Mouse (Mus musculus) testis, postnatal 14 days (tissue): ENCODE data around the gene Nmnat2.
A peak's percentile ranks its signal among the peaks of the same experiment; 100 is the strongest.

Experiments
- DNase-seq: peaks from one replicate; pipeline ENCODE4 v3.0.0; 2021; ENCODE audit warnings: low spot score

Gene Nmnat2

GRCm38 (mm10) chr1:153094226-153095076 lies 139.7 kb downstream of the Nmnat2 start:
- no peak for DNase-seq

GRCm38 (mm10) chr1:153095328-153095727 lies 140.5 kb downstream of the Nmnat2 start:
- DNase-seq, result no peak

- no peak for DNase-seq
These were observed 141.3 kb downstream of the Nmnat2 start for GRCm38 (mm10) chr1:153095826-153096727.

- no peak for DNase-seq
These were observed 142.4 kb downstream of the Nmnat2 start for GRCm38 (mm10) chr1:153097017-153097675.

DNA sequence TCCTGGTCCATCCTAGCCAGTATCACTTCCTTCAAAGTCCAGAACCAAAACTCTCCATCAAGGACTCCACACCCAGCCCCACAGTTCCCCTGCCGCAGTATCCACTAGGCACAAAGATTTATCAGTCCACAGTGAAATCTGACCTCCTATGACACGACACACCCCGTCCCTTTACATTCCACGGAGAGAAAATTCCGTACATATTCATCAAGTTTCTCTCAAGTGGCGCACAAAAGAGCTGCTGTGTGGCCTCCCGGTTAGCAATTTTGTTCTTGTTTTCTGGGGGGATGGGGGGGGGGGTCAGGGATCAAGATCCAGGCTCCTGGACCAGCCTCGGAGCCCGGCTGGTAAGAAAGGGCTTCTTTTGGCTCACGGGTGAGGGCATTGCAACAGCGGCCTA lies 143.8 kb downstream of the Nmnat2 start:
- no peak for DNase-seq

GRCm38 (mm10) chr1:153100912-153101311 lies 146.1 kb downstream of the Nmnat2 start:
- DNase-seq, result no peak

DNA sequence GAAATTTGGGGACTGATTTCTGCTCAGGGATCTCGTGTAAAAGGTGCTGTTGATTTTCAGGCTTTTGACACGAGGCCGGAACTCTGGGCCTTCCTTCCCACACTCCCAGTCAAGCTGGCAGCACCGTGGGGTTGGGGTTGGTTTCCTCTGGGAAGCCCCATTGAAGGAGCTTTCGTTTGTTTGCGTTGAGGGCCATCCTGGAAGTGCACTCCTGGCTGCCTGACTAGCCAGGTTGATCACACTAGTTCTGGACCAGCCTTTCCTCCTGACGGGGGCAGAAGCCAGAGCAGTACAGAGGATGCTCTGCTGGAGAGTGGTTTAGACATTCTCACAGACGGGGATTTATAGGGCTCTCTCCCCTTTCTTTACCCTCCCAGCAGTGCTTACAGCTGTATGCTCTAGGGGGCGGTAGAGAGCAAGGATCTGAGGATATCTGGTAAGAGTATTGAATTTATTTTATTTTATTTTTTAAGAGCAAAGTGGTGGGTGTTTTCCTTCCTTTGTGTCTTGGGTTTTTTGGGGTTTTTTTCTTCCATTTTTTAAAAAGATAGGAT lies 146.6 kb downstream of the Nmnat2 start:
- peak; percentile 49 for DNase-seq

DNA sequence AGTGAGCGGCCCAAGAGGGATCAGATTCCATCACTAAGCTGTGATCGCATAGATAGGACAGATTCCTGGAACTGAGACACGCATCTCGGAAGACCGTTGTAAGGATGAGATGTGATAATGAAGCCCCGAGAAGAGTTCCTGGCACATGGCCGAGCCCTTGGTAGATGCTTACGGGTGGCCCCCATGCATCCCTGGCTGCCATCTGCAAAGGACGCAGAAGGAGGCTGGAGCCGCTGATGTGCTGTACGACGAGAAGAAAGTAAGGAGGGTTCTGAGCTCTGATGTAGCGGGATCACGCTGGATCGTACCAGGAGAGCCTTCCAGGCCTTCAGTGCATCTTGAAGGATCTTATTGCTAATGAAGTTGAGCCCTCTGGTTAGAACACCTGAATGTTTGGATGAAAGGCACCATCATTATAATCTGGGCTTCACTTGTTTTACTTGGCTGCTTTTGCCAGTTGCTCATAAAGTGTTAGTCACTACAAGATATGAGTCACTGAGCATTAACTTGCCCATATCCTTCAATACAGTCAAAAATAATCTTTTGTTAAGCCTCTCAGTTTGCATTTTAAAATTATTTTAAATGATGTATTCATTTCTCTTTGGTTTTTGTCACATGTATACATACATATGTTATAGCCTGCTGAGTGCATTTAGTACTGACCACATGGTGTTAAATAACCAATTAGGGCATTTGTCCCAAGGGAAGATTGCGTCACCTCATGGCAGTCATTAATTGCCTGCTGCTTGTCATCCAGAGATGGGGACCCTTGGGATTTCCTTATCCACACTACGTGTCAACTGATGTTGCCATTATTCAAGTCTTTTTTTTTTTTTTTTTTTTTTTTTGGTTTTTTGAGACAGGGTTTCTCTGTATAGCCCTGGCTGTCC lies 147.7 kb downstream of the Nmnat2 start:
- DNase-seq, result no peak

GRCm38 (mm10) chr1:153103186-153103554 lies 148.4 kb downstream of the Nmnat2 start:
- no peak for DNase-seq

DNA sequence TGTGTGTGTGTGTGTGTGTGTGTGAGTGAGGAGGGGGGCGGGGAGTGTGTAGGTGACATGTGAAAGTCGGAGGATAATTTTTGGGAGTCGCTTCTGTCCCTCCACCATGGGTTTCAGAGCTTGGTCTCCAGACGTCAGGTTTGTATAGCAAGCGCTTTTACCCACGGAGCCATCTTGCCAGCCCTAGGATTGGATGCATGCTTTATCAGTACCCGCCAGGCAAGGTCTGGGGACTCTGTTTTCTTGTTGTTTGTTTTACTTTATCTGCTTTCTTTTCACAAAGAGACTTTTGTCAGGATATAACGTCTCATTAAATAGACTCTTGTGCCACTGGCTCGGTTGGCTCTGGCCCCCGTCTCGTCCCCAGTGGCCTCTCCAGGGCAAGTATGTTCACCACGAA lies 150.0 kb downstream of the Nmnat2 start:
- no peak for DNase-seq

DNA sequence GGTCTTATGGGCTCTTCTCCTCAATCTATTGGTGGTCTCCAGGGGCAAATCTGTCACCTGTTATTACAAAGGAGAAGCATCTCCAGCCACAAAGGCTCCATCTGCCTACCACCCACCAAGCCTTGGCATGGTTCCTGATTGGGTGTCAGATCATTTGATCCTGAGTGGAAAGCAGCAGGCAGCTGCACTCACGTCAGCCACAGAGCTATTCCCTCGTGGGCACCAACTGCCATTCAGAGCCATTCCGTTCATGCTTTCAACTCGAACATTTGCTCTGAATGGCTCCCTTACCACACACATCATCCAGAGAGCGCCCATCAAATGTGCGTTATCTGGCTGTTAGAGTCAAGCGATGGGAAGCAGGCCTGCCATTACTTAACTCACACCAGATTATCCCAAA lies 153.1 kb downstream of the Nmnat2 start:
- no peak for DNase-seq

DNA sequence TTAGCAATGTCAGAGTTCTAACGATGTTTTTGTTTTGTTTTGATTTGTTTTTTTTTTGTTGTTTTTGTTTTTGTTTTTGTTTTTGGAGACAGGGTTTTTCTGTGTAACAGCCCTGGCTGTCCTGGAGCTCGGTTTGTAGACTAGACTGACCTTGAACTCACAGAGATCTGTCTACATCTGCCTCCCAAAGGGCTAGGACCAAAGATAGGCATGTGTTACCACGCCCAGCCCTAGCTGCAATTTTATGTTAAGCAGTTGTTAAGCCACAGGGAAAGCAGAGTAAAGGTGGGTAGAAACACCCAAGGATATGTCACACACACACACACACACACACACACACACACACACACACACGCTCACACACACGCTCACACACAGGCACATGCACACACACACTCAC lies 154.6 kb downstream of the Nmnat2 start:
- DNase-seq, result no peak

GRCm38 (mm10) chr1:153109836-153110235 lies 155.0 kb downstream of the Nmnat2 start:
- no peak for DNase-seq

DNA sequence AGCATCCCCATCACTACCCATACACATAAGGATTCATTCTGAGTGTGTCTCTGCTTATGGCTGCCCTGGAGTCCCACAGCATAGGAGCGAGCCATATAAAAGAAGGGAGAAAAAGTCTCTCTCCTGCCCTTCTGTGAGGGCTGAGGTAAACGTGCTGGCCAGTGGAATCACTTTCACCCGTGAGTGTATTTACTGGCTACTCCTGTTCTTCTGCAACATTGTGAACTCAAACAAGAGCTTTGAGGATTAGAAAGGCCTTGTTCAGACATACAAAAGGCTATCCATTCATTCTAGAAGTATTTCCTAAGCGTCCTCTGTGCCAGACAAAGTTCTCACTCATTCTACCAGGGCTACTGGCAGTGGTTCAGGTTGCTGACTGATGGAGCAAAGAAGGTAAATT lies 156.8 kb downstream of the Nmnat2 start:
- DNase-seq, result no peak

- DNase-seq, result no peak
These were observed 160.5 kb downstream of the Nmnat2 start for GRCm38 (mm10) chr1:153115315-153115714.

GRCm38 (mm10) chr1:153120544-153120943 lies 165.8 kb downstream of the Nmnat2 start:
- DNase-seq, result no peak

DNA sequence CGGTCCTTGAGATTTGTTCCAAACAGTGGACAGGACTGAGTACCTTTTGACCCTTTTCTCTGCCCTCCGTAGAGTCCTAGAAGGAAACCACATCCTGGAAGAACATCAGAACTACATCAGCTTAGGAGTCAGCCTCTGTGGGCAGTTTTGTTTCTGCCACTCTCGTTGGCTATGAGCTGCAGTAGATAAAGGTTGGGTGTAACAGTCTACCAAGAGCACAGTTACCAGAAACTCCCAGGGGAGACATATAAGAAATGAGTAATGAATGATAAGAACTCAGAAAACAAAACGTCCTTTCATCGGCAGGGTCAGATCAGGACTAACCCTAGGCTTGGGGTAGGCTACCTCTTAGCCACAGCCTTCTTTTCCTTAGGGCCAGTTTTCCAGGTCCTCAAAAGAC lies 166.5 kb downstream of the Nmnat2 start:
- DNase-seq, result no peak

GRCm38 (mm10) chr1:153122764-153123163 lies 168.0 kb downstream of the Nmnat2 start:
- no peak for DNase-seq

- DNase-seq, result no peak
These were observed 169.7 kb downstream of the Nmnat2 start for GRCm38 (mm10) chr1:153124502-153124901.

DNA sequence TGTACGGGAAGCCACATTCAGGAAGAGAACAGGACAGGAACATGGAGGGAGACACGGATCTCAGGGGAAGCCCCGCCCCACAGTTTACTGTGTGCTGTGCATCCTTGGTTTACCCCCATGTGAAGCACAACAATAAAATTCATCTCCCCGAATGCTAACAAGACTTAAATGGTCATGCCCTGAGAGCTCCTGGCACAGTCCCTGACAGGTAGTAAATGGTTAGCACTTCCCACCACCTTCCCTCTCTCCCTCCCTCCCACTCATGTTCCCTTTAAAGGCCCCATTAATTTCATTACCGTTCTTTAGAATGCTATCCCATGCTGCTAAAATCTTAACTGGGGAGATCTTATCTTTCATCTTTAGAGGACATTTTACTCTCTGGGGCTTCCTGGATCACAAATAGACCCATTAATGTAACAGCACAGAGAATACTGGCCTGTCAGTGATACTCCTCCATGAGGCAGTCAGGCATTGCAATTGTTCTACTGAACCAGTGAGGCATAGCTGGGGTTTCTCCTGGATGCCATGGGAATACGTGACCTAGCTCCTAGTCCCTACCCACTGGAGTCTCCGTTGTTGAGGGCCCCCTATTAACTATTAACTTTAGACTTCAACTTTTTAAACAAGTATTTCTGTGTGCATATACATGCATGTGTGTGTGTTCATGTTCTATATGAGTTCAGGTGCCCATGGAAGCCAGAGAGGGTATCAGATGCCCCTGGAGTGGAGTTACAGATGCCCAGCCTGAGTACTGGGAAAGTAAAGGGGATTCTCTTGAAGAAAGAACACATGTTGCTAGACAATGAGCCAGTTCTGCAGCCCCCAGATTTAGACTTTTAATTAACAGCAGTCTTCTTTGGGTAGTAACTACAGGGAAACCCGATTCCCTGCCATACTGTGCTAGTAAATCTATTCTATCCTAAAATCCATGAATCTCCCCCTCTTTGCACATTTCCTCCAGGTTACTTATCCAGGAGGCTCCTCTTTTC lies 170.8 kb downstream of the Nmnat2 start:
- no peak for DNase-seq
